Mouse (Mus musculus) liver, embryonic 13.5 days (tissue): ENCODE measurements around the gene Clgn. TPM values are rescaled to one million over a fixed set of nuclear protein-coding genes. Genes with fewer than 3 reads are reported as not detected.

Experiments
- ATAC-seq: fragments of 200-750 bp; cut with Nextera tagmentation; 2 replicates; pipeline ENCODE4 v1.8.0; 2017; ENCODE audit warnings: low read depth, mild to moderate bottlenecking, moderate number of reproducible peaks, moderate library complexity
- DNase-seq: peaks from one replicate; pipeline ENCODE4 v3.0.0; 2022
- H3K27ac ChIP-seq: fragments of 300-500 bp; sonication (generic); 2 replicates; pipeline ENCODE4 v1.5.1; 2015; ENCODE audit warnings: moderate library complexity, mild to moderate bottlenecking, inconsistent platforms
- H3K27me3 ChIP-seq: fragments of 300-500 bp; sonication (generic); 2 replicates; pipeline ENCODE4 v1.6.1; 2015; ENCODE audit warnings: mild to moderate bottlenecking, inconsistent platforms
- H3K36me3 ChIP-seq: fragments of 300-500 bp; sonication (generic); 2 replicates; pipeline ENCODE4 v1.6.1; 2015; ENCODE audit warnings: mild to moderate bottlenecking, inconsistent platforms
- H3K4me1 ChIP-seq: fragments of 300-500 bp; sonication (generic); replicated peaks from 2 replicates; pipeline ENCODE4 v1.6.1; 2015; ENCODE audit warnings: inconsistent platforms
- H3K4me2 ChIP-seq: fragments of 300-500 bp; sonication (generic); 2 replicates; pipeline ENCODE4 v1.6.1; 2015; ENCODE audit warnings: inconsistent platforms, mild to moderate bottlenecking, moderate library complexity
- H3K4me3 ChIP-seq: fragments of 300-500 bp; sonication (generic); replicated peaks from 2 replicates; pipeline ENCODE4 v1.5.1; 2015; ENCODE audit warnings: mild to moderate bottlenecking, inconsistent platforms
- H3K9ac ChIP-seq: fragments of 300-500 bp; sonication (generic); 2 replicates; pipeline ENCODE4 v1.6.1; 2015; ENCODE audit warnings: mild to moderate bottlenecking, inconsistent platforms
- H3K9me3 ChIP-seq: fragments of 300-500 bp; sonication (generic); replicated peaks from 2 replicates; pipeline ENCODE4 v1.6.1; 2016; ENCODE audit warnings: inconsistent platforms
- WGBS: fragments of 180-500 bp; shearing (Covaris S2); methylation state at CpG from one replicate; pipeline ENCODE4 v1.1.7; 2015; ENCODE audit not compliant: insufficient replicate concordance; 5-methylcytosine and 5-hydroxymethylcytosine counted together
- polyA plus RNA-seq: library from polyadenylated mRNA; unstranded; fragments of >200 nt; fragmentation: Nextera tagmentation; extraction: Ambion mirVana; gene quantifications from 2 replicates; pipeline ENCODE4 v1.2.1, GENCODE M21; 2015

Clgn gene
- 0.38 and 0.58 TPM in 2 replicates for polyA plus RNA-seq

DNA sequence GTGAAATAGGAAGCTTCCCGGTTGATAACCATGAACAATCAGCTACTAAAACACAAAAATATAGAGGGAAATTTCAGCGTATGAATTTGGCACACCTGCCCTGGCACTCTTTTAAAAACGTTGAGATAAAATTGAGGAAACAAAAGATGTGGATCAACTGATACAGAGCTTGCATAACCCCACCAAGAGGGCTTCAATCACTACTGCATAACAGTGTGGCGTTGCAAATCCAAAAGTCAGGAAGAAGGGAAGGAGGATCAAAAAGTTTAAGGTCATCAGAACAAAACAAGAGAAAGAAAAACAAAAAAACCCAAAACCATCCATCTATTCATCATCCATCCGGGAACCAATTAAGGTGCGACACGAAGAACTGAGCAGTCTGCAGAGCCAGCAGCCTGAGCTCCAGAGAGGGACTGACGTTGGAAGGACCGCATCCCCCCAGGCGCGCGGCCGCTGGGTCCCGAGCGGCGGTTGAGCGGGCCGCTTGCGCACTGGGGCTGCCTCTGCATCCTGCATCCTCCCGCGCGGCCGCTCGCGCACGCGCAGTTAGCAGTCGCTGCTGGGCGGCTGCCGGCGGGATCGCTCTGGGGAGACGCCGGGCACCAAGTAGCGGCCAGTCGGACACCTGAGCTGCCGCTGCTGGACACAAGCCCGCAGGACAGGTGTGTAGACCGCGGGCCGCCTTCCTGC lies at the start of gene Clgn:
Gene Clgn (plus strand): TSS at position 552 of the 690 bp plus-strand sequence.
- H3K9ac ChIP-seq = peak within 1 kb of the TSS; percentile 28
- H3K9me3 ChIP-seq = no peaks in the 10 kb centered on the region
- peaks cover 46% of the 10 kb centered on the region for H3K27me3 ChIP-seq
- peak within 1 kb of the TSS; percentile 66 for H3K4me2 ChIP-seq
- H3K27ac ChIP-seq = no peak within 1 kb of the TSS
- WGBS = 3% methylated on average over 41 of the region's 41 CpGs
- no peaks in the 10 kb centered on the region for H3K36me3 ChIP-seq
- peak within 1 kb of the TSS; percentile 53 for H3K4me3 ChIP-seq
- DNase-seq = peak; percentile 9
- ATAC-seq = peak; percentile 58; the same call in 1 of the 2 replicates
- H3K4me1 ChIP-seq = peaks cover 13% of the 10 kb centered on the region

DNA sequence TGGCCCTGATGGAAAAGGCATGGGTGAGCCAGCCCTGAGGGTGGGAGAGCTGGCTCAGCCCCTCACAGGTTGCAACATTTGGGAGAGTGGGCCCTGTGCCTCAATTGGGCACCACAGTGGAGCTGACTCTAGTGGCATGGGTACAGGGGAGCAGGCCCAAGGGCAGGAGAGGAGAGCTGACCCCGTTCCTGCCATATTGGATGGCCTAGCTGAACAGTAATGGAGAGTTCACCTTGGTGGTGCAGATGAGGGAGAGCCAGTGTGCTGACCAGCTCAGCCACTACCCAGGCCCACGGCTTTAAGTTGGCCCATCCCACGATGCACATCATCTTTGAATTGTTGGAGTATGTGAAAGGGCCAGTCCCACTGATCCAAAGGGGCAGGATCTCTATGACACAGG lies 47.6 kb upstream of the Clgn start:
- Histone ChIP-seq H3K4me2 (no peak overlapping the region), H3K4me1 (0 out of 2 replicates have a peak, but pooled peaks cover 4% of the 10 kb centered on the region), H3K4me3 (no peak overlapping the region), H3K9ac (no peak overlapping the region), H3K36me3 (no peaks in the 10 kb centered on the region), H3K27me3 (no peaks in the 10 kb centered on the region), H3K9me3 (no peaks in the 10 kb centered on the region), H3K27ac (no peak overlapping the region)
- 58% methylated on average over 3 of the region's 3 CpGs for WGBS
- no peak for DNase-seq
- ATAC-seq = no peak

DNA sequence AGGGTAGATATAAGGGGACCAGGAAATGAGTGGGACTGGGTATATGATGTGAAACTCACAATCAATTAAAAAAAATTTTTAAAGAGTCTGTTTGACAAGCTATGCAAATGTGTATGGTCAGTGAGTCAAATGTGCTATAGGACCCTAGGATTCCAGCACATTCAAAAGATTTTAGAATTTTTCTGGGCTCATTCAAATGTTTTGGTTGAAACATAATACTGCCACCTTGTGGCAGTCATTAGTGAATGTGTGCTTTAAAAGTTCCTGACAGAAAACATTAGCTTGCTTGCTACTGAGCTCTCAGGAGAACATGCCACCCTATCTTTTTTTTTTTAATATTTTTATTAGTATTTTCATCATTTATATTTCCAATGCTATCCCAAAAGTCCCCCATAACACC lies 47.0 kb upstream of the Clgn start:
- Histone ChIP-seq H3K9me3 (no peaks in the 10 kb centered on the region), H3K9ac (no peak overlapping the region), H3K4me1 (0 out of 2 replicates have a peak, but pooled peaks cover 4% of the 10 kb centered on the region), H3K27me3 (no peaks in the 10 kb centered on the region), H3K36me3 (no peaks in the 10 kb centered on the region), H3K4me3 (no peak overlapping the region), H3K27ac (no peak overlapping the region), H3K4me2 (no peak overlapping the region)
- DNase-seq (no peak), ATAC-seq (no peak)

DNA sequence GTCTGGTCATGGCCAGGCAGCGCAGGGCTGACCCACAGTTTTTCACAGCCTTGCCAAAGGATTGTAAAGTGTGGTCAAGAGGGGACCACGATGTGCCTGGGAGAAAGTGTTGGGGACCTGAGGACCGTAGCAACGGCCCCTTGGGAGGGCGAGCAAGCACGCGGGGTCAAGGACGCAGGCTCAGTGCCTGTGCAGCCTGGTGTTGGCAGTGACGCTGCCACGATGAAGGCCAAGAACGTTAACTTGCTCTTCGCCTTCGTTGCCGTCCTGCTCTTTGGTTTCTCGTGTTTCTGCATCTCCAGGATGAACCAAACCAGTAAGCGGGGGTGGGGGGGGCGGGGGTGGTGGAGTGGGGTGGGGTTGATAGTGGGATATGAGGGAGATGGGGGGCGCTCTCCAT lies 41.4 kb upstream of the Clgn start, which contains the start of gene Mgat4d:
Gene Mgat4d (plus strand): TSS at position 209 of the 400 bp plus-strand sequence.
- Histone ChIP-seq H3K4me3 (no peak within 1 kb of the TSS), H3K4me1 (no peaks in the 10 kb centered on the region), H3K4me2 (no peak within 1 kb of the TSS), H3K36me3 (no peaks in the 10 kb centered on the region), H3K9ac (no peak within 1 kb of the TSS), H3K27ac (no peak within 1 kb of the TSS), H3K27me3 (no peaks in the 10 kb centered on the region), H3K9me3 (no peaks in the 10 kb centered on the region)
- DNase-seq = no peak
- no peak for ATAC-seq
- WGBS = 61% methylated on average over 18 of the region's 18 CpGs

DNA sequence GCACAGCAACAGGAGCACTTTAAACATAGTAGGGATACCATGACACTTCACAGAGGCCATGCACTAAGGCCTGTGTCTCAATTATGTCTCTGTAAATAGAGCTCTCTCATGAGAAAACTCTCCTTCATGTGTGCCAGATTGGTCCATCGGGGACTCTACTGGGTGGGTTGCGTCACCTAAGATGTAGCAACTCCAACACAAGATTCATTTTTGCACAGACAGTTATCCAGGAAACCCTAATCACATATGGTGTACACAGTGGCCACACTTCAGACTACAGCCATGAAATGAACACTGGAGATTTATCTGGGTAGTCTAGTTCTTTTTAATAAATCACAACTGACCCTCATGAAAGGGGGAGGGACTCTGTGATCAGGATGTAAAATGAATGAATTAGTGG lies 38.4 kb upstream of the Clgn start:
- H3K27me3 ChIP-seq = no peaks in the 10 kb centered on the region
- no peak for DNase-seq
- no peak overlapping the region for H3K27ac ChIP-seq
- 69% methylated on average over 2 of the region's 2 CpGs for WGBS
- H3K4me3 ChIP-seq = no peak overlapping the region
- no peaks in the 10 kb centered on the region for H3K4me1 ChIP-seq
- ATAC-seq = no peak
- H3K4me2 ChIP-seq = no peak overlapping the region
- H3K9ac ChIP-seq = no peak overlapping the region
- H3K36me3 ChIP-seq = no peaks in the 10 kb centered on the region
- no peaks in the 10 kb centered on the region for H3K9me3 ChIP-seq

DNA sequence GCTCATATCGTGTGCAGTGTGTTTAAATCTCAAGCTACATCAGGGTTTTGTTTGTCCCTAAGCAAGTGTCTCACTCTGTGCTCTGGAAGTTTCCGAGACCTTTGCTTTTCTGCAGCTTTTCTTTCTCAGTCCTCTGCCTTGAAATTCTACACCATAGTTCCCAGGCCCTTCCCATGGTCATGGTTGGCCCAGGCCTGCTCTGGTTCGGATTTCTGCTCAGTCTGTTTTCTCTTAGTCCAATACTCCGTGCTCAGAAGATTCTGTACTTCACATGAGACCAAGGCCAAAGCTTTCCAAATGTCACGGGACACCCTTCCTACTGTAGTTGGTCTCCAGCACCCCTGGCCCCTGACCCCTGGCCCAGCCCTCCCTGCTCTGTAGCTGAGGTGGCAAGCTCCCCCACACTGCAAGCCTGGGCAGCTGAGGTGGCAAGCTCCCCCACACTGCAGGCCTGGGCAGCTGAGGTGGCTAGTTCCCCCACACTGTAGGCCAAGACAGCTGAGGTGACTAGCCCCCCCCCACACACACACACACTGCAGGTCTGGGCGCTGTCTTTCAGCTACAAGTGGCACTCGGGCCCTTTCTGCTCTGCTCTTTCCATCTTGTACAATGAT lies 26.4 kb upstream of the Clgn start:
- H3K9ac ChIP-seq = no peak overlapping the region
- no peak for DNase-seq
- H3K9me3 ChIP-seq = no peaks in the 10 kb centered on the region
- H3K27ac ChIP-seq = no peak overlapping the region
- no peaks in the 10 kb centered on the region for H3K36me3 ChIP-seq
- no peak overlapping the region for H3K4me2 ChIP-seq
- WGBS = 52% methylated on average over 7 of the region's 7 CpGs
- H3K4me1 ChIP-seq = no peaks in the 10 kb centered on the region
- H3K27me3 ChIP-seq = no peaks in the 10 kb centered on the region
- ATAC-seq = no peak
- no peak overlapping the region for H3K4me3 ChIP-seq

DNA sequence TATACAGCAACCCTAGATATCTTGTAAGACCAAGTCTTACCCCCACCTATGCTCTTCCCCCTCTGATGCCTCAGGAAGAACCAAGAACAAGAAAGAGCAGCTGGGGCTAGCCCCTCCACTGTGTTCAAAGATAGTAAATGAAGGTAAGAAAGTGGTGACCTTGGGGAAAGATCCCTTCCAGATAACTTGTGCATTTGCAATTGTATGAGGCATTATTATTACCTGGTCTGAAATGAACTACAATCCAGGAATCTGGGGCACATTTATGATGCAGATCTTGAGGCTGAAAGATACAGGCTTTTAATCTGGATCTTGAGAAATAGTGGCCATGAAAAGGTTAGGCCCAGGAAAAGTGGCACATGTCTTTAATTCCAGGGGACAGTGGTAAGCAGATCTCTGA lies 12.4 kb upstream of the Clgn start:
- Histone ChIP-seq H3K9me3 (no peaks in the 10 kb centered on the region), H3K27ac (no peak overlapping the region), H3K27me3 (no peaks in the 10 kb centered on the region), H3K9ac (no peak overlapping the region), H3K4me1 (no peaks in the 10 kb centered on the region), H3K4me3 (no peak overlapping the region), H3K36me3 (no peaks in the 10 kb centered on the region), H3K4me2 (no peak overlapping the region)
- no peak for DNase-seq
- no peak for ATAC-seq

DNA sequence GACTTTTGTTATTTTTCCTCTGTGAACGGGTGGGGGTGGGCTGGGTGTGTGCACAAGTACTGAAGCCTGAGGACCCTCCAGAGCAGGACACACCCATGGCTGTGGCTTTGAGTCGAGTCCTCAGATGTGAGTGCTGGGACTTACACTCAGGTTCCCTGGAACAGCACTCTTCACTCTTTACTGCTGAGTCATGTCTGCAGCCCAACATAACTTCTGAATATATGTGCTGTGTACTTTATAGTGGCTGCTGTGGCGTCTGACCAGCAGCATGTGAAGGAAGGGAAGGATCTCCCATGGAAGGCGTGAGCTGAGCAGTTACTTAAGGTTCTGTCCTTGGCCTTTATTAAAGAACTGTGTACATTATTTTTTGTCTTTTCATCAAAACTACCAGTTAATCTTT lies 9.5 kb upstream of the Clgn start:
- Histone ChIP-seq H3K4me1 (no peaks in the 10 kb centered on the region), H3K27me3 (no peaks in the 10 kb centered on the region), H3K9ac (no peak overlapping the region), H3K9me3 (no peaks in the 10 kb centered on the region), H3K36me3 (no peaks in the 10 kb centered on the region), H3K4me3 (no peak overlapping the region), H3K27ac (no peak overlapping the region), H3K4me2 (no peak overlapping the region)
- 34% methylated on average over 4 of the region's 4 CpGs for WGBS
- DNase-seq (no peak), ATAC-seq (no peak)

DNA sequence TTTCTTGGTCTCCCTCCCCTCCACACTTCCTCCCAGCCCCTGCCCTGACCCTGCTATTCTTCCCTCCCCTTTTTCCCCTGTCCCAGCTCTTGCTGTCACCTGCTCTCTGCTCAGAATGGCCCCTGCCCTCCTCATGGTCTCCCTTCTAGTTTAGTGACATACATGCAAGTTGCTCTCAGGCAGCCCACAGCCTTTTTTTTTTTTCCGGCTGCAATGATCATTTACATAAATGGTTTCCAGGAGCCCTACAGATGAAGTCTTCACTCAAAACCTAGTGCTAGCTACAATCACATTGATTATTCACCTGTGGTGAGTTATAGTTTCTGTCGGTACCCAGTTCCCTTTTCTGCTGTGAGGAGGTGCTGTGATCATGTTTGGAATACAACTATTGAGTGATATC lies 8.7 kb upstream of the Clgn start:
- Histone ChIP-seq H3K9ac (no peak overlapping the region), H3K4me1 (no peaks in the 10 kb centered on the region), H3K9me3 (no peaks in the 10 kb centered on the region), H3K4me2 (no peak overlapping the region), H3K36me3 (no peaks in the 10 kb centered on the region), H3K27ac (no peak overlapping the region), H3K4me3 (no peak overlapping the region), H3K27me3 (0 out of 2 replicates have a peak, but pooled peaks cover 5% of the 10 kb centered on the region)
- WGBS = 74% methylated on average over 2 of the region's 2 CpGs
- ATAC-seq (no peak), DNase-seq (no peak)

DNA sequence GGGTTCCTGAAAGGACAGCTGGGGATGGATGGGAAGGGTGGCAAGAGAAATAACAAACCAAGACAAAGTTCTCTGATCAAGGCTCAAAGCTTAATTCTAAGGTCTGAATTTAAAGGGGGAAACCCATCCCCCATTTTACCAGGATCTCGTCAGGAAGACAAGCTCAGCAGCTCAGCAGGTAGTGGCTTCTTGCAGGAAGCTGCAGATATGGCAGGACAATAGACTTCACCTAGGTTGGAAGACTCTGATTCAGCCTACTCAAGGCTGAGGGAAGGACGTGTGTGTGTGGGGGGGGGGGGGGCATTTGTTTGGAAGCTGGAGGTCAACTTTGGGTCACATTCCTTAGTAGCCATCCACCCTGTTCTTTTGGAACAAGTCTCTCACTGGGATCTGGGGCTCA lies 6.8 kb upstream of the Clgn start:
- Histone ChIP-seq H3K36me3 (no peaks in the 10 kb centered on the region), H3K9me3 (no peaks in the 10 kb centered on the region), H3K27ac (no peak overlapping the region), H3K27me3 (peaks cover 11% of the 10 kb centered on the region), H3K4me2 (no peak overlapping the region), H3K4me1 (no peaks in the 10 kb centered on the region), H3K4me3 (no peak overlapping the region), H3K9ac (no peak overlapping the region)
- ATAC-seq (no peak), DNase-seq (no peak)
- WGBS = 6% methylated on average over 2 of the region's 2 CpGs

DNA sequence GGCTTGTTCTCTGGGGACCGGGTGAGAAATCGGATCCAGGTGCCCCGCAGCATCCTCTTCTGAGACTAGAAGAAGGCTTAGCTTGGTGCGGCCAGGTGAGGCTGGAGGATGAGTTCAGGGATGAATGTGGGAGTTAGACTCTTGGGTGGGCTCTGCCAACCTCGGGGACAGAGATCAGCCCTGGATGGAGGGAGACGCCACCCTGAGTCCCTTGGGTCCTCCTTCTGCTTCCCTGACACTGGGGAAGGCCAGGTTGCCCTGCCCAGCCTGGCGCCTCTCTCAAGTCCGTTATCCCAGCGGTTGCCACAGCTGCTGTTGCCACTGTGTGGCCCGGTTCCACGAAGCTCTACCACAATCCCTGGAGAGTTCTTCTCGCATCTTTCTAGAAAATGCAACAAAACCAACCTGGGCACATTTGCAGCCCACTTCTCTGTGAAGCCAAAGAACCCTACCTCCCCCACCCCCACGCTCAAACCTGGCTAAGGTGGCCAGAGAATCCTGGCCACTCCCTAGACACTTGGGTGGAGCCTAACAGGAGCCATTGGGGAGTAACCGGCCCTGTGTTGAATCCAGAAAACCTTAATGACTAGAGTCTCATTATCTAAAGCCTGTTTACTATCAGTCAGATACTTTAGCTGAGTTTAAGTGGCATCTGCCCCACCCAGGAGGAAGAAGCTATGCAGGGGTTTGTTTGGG lies 487 bp downstream of the Clgn start:
- 16% methylated on average over 14 of the region's 14 CpGs for WGBS
- H3K27me3 ChIP-seq = peaks cover 46% of the 10 kb centered on the region
- no peaks in the 10 kb centered on the region for H3K36me3 ChIP-seq
- H3K9ac ChIP-seq = peak overlapping the region; percentile 28
- H3K4me2 ChIP-seq = peak overlapping the region; percentile 66
- peaks cover 13% of the 10 kb centered on the region for H3K4me1 ChIP-seq
- H3K27ac ChIP-seq = no peak overlapping the region
- H3K4me3 ChIP-seq = peak overlapping the region; percentile 53
- DNase-seq = no peak
- no peaks in the 10 kb centered on the region for H3K9me3 ChIP-seq
- 0 out of 2 replicates have a peak, but pooled peaks have one; percentile 26 for ATAC-seq
